Mouse (Mus musculus) megakaryocyte, adult 5-6 weeks (primary cell): ENCODE measurements around the gene Ednrb. TPM values are rescaled to one million over a fixed set of nuclear protein-coding genes. Genes with fewer than 3 reads are reported as not detected.

Experiments used
- ATAC-seq: 2 replicates; pipeline ENCODE4 v1.8.0; 2016; ENCODE audit warnings: mild to moderate bottlenecking, inconsistent platforms; ENCODE audit not compliant: poor library complexity, severe bottlenecking
- total RNA-seq, 2 experiments: library from RNA; stranded (forward) in 1 of 2; stranded (reverse) in 1 of 2; fragments of 153-499, 151-499 nt in 1 of 2; fragments of 221-1000, 200-1000 nt in 1 of 2; gene quantifications; 2 replicates each; pipeline versions ENCODE4 v1.2.3 to v1.2.4; 2015 to 2017

Gene Ednrb
- total RNA-seq (2015): 3.1 and 4.8 TPM in 2 replicates
- total RNA-seq (2017): 2.8 and 4.1 TPM in 2 replicates

- peak; percentile 52 for ATAC-seq
These were observed at the start of gene Ednrb for GRCm38 (mm10) chr14:103844011-103844549. Gene Ednrb (minus strand): TSS chr14:103844402.

GRCm38 (mm10) chr14:103892411-103892938 lies 48.3 kb upstream of the Ednrb start:
- no peak for ATAC-seq

GRCm38 (mm10) chr14:103890761-103891160 lies 46.6 kb upstream of the Ednrb start:
- ATAC-seq: peak; percentile 94

GRCm38 (mm10) chr14:103884892-103885575 lies 40.8 kb upstream of the Ednrb start:
- 0 out of 2 replicates have a peak, but pooled peaks have one; percentile 30 for ATAC-seq

- ATAC-seq: no peak
These were observed 38.7 kb upstream of the Ednrb start for GRCm38 (mm10) chr14:103882943-103883342.

- no peak for ATAC-seq
These were observed 32.9 kb upstream of the Ednrb start for GRCm38 (mm10) chr14:103877117-103877516.

- ATAC-seq: no peak
These were observed 32.4 kb upstream of the Ednrb start for GRCm38 (mm10) chr14:103876598-103876997.

- no peak for ATAC-seq
These were observed 22.4 kb upstream of the Ednrb start for GRCm38 (mm10) chr14:103866636-103867035.

- ATAC-seq: no peak
These were observed 21.0 kb upstream of the Ednrb start for GRCm38 (mm10) chr14:103865226-103865625.

- ATAC-seq: peak; percentile 86
These were observed 6.1 kb upstream of the Ednrb start for GRCm38 (mm10) chr14:103850071-103850845.

- ATAC-seq: no peak
These were observed 1.5 kb upstream of the Ednrb start for GRCm38 (mm10) chr14:103845716-103846115.

- no peak for ATAC-seq
These were observed 742 bp upstream of the Ednrb start for GRCm38 (mm10) chr14:103844944-103845343.

GRCm38 (mm10) chr14:103843371-103844001 lies 716 bp downstream of the Ednrb start:
- ATAC-seq: peak; percentile 70

GRCm38 (mm10) chr14:103842896-103843295 lies 1.3 kb downstream of the Ednrb start:
- no peak for ATAC-seq

- ATAC-seq: no peak
These were observed 3.8 kb downstream of the Ednrb start for GRCm38 (mm10) chr14:103840436-103840835.

- ATAC-seq: no peak
These were observed 5.3 kb downstream of the Ednrb start for GRCm38 (mm10) chr14:103838887-103839286.

GRCm38 (mm10) chr14:103834589-103834988 lies 9.6 kb downstream of the Ednrb start:
- ATAC-seq: no peak

- no peak for ATAC-seq
These were observed 10.1 kb downstream of the Ednrb start for GRCm38 (mm10) chr14:103834147-103834546.

GRCm38 (mm10) chr14:103832472-103832871 lies 11.7 kb downstream of the Ednrb start:
- no peak for ATAC-seq

GRCm38 (mm10) chr14:103831007-103831406 lies 13.2 kb downstream of the Ednrb start:
- ATAC-seq: no peak

GRCm38 (mm10) chr14:103826343-103826742 lies 17.9 kb downstream of the Ednrb start:
- ATAC-seq: peak; percentile 82
